Mouse (Mus musculus): ENCODE results near the gene Setd2. TPM values are rescaled to one million over a fixed set of nuclear protein-coding genes. Genes with fewer than 3 reads are reported as not detected.

Setd2 gene
- polyA plus RNA-seq, 1 experiment from 2014 or later = 28.0 TPM

DNA sequence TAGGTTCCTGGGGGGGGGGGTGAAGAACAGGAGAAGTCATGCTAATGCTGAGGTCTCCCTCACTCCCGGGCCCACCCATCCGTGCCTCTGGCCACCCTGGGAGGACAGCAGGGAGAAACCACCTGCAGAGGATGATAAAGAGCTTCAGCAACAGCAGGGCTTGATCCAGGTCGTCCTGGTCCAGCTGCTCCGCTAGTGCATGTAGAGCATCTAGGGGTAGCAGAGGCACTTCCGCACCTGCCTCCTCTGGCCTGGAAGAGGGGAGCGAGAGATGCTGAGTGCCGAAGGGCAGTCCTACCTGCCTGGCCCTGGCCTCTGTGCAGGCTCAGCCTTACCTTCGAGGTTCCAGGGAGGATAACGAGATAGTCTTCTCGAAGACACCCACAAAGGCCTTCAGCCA, 111.9 kb downstream of the Setd2 start:
- H3K27me3 ChIP-seq (replicated peaks; ENCODE audit: control insufficient read depth, insufficient read depth, low read length) = no peaks in the 10 kb centered on the region
- no peak overlapping the region for H3K4me2 ChIP-seq (ENCODE audit: low read length)
- ATAC-seq = no peak
- H3K4me3 ChIP-seq (ENCODE audit: low read length) = no peak overlapping the region
- WGBS = 86% methylated on average over 10 of the region's 10 CpGs
- H3K9ac ChIP-seq (ENCODE audit: low read depth, low read length) = no peak overlapping the region
- H3K4me1 ChIP-seq (ENCODE audit: control insufficient read depth, insufficient read depth, low read depth, low read length) = peaks cover under 1% of the 10 kb centered on the region; the same call in 1 of the 2 replicates
- H3K36me3 ChIP-seq (ENCODE audit: control insufficient read depth, insufficient read depth, low read length) = no peaks in the 10 kb centered on the region
- H3K27ac ChIP-seq (ENCODE audit: low read depth, low read length) = no peak overlapping the region
- no peaks in the 10 kb centered on the region for H3K9me3 ChIP-seq (ENCODE audit: control insufficient read depth, low read length)

DNA sequence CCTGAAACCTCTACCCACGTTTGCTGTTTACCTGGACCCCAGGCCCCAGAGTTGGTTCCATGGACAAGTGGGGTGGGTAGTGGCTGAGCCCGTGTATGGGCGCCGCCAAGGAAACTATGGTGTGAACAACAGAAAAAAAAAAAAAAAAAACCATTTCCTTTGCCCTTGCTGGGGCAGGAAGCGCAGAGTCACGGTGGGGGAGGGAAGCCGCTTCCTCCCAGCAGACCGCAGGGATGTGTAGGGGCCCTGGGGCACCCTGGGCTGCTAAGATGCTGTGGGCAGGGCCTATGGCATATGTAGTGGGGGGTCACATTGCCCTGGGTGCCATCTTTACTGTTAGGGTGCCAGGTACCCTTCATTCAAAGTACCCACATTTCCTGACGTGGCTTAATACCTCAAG, 112.8 kb downstream of the Setd2 start:
- no peak overlapping the region for H3K4me3 ChIP-seq (ENCODE audit: low read length)
- H3K4me2 ChIP-seq (ENCODE audit: low read length) = no peak overlapping the region
- H3K9me3 ChIP-seq (ENCODE audit: control insufficient read depth, low read length) = no peaks in the 10 kb centered on the region
- 82% methylated on average over 9 of the region's 9 CpGs for WGBS
- H3K27ac ChIP-seq (ENCODE audit: low read depth, low read length) = no peak overlapping the region
- no peaks in the 10 kb centered on the region for H3K36me3 ChIP-seq (ENCODE audit: control insufficient read depth, insufficient read depth, low read length)
- H3K27me3 ChIP-seq (replicated peaks; ENCODE audit: control insufficient read depth, insufficient read depth, low read length) = no peaks in the 10 kb centered on the region
- H3K9ac ChIP-seq (ENCODE audit: low read depth, low read length) = no peak overlapping the region
- no peak for ATAC-seq
- peaks cover 5% of the 10 kb centered on the region for H3K4me1 ChIP-seq (ENCODE audit: control insufficient read depth, insufficient read depth, low read depth, low read length)

DNA sequence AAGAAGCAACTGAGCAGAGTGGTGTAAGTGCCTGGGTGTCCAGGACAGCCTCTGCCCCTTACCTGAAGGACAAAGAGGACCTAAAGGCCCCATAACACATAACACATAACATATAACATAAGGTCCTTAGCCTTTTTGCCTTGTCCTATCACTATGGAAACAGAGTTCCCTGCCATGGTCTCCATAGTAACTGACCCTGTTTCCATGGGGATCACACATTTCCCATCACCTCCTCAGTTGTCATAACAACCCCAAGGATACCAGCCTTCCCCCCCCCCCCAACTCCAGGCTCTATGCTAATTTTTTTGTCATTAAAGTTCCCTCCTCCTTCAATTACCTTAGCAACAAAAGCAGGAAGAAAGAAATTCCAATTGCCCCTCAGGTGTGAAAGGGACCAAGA, 117.4 kb downstream of the Setd2 start:
- H3K27me3 ChIP-seq (replicated peaks; ENCODE audit: control insufficient read depth, insufficient read depth, low read length) = peaks cover 7% of the 10 kb centered on the region
- 0 out of 2 replicates have a peak, but pooled peaks have one; percentile 12 for ATAC-seq
- no peak overlapping the region for H3K9ac ChIP-seq (ENCODE audit: low read depth, low read length)
- H3K4me2 ChIP-seq (ENCODE audit: low read length) = peak overlapping the region; percentile 17; the same call in 1 of the 2 replicates
- no peaks in the 10 kb centered on the region for H3K36me3 ChIP-seq (ENCODE audit: control insufficient read depth, insufficient read depth, low read length)
- no peak overlapping the region for H3K4me3 ChIP-seq (ENCODE audit: low read length)
- H3K27ac ChIP-seq (ENCODE audit: low read depth, low read length) = peak overlapping the region; percentile 54
- no peaks in the 10 kb centered on the region for H3K9me3 ChIP-seq (ENCODE audit: control insufficient read depth, low read length)
- peaks cover 25% of the 10 kb centered on the region for H3K4me1 ChIP-seq (ENCODE audit: control insufficient read depth, insufficient read depth, low read depth, low read length)

DNA sequence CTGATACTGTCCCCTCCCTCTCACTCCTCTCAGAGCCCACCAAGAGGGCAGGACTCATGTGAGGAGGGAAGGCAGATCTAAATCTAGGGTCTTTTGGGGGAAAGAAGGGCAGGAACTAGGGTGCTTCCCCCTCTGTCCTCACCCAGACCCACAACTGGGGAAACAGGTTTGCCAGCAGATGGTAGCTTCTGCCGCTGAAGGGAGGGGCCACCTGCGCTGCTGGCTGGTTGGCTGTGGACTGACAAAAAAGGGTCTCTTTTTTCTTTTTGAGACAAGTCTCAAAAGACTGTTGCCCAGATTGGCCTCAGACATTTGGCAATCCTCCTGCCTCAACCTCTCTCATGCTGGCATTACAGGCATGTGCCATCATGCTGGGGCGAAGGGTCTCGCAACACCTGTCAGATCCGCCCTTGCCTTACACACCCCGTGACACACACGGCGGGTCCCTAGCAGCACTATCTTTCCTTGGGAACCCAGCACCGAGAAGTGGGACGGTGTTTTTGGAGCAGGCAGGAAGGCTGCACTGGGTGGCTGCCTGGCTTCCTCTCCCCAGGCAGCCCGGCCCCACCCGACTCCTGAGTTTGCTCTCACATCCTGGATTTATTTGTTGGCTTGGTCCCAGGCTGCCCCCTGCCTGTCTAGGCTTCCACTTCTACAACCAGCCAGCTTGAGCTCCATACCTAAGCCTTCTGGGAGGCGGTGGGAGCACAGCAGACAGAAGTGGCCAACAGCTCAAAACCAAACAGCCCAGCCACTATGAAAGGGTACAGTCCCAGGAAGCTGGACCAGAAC, 119.7 kb downstream of the Setd2 start:
- H3K4me3 ChIP-seq (ENCODE audit: low read length) = no peak overlapping the region
- H3K4me2 ChIP-seq (ENCODE audit: low read length) = peak overlapping the region; percentile 100
- H3K9me3 ChIP-seq (ENCODE audit: control insufficient read depth, low read length) = no peaks in the 10 kb centered on the region
- WGBS = 42% methylated on average over 13 of the region's 13 CpGs
- peaks cover 30% of the 10 kb centered on the region for H3K4me1 ChIP-seq (ENCODE audit: control insufficient read depth, insufficient read depth, low read depth, low read length)
- no peak overlapping the region for H3K9ac ChIP-seq (ENCODE audit: low read depth, low read length)
- H3K27me3 ChIP-seq (replicated peaks; ENCODE audit: control insufficient read depth, insufficient read depth, low read length) = peaks cover 7% of the 10 kb centered on the region
- no peak for ATAC-seq
- no peak overlapping the region for H3K27ac ChIP-seq (ENCODE audit: low read depth, low read length)
- no peaks in the 10 kb centered on the region for H3K36me3 ChIP-seq (ENCODE audit: control insufficient read depth, insufficient read depth, low read length)

DNA sequence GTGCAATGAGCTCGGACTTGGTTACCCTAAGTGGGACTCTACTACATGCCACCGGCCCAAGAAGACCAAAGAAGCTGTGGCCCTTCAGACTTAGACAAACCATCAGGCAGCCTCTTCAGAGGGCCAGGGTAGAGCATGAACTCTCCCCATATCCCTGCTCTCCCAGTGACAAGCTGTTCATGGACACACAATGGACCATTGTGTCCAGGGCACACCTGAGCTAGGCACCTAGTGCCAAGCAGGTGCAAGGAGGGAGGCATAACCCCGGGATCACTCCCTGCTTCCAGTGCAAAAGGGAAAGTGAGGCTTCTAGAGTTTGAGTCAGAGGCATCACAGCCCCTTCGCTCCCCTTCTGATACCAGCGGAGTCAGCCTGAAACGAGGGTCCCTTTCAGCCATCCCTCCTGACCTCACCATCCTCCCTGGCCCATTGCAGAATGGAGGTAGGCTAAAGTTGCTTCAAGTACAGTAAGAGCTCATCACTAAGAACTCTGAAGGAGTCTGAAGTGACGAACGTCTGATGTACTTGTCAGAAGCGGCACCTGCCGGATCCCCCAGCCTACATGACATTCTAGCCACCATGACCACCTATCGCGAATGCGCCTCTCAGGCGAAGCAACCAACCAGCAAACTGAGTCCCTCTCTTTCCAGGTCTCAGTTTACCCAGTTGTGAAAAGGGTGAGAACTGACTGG, 120.7 kb downstream of the Setd2 start:
- 22% methylated on average over 14 of the region's 14 CpGs for WGBS
- Histone ChIP-seq H3K4me3 (ENCODE audit: low read length) (peak overlapping the region; percentile 83), H3K9ac (ENCODE audit: low read depth, low read length) (peak overlapping the region; percentile 83), H3K4me2 (ENCODE audit: low read length) (peak overlapping the region; percentile 100), H3K27me3 (replicated peaks; ENCODE audit: control insufficient read depth, insufficient read depth, low read length) (peaks cover 7% of the 10 kb centered on the region), H3K9me3 (ENCODE audit: control insufficient read depth, low read length) (no peaks in the 10 kb centered on the region), H3K4me1 (ENCODE audit: control insufficient read depth, insufficient read depth, low read depth, low read length) (peaks cover 38% of the 10 kb centered on the region), H3K27ac (ENCODE audit: low read depth, low read length) (no peak overlapping the region; the same call in 1 of the 2 replicates), H3K36me3 (ENCODE audit: control insufficient read depth, insufficient read depth, low read length) (no peaks in the 10 kb centered on the region)
- ATAC-seq = no peak

DNA sequence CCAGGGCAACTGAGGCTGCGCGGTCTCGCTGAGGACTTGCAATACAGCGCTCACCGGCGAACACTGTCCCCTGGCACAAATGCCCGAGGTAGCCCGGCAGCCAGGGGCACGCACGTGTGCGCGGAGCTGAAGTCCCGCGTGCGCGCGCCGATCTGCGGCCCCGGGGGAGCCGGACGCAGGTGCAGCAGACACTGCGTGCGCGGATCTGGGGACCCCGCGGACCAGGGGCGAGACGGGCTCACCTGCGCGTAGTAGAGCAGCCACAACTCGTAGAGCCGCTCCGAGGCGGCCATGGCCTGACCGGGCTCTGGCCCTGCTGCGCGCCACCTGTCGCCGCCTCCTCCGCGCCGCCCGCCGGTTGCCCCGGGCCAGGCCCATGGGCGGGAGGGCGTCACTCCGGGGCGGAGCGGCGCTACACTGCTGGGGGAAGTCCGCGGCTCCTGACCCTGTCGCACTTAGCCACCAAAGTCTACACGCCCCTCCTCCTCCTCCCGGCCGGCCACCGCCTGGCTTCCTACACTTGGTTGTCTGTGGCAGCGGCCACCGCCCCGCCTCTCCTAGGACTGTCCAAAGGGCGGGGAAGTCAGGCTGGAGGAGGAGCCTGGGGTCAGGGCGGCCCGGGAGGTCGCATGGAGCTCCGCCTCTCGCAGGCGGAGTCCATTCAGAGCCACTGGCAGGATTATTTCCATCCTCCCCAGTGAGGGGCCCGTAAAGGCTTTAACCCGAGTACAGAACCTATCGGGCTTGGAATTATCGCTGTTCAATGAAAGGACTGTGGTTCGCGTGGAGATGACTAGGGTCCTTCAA, 121.5 kb downstream of the Setd2 start, which contains the start of gene Nbeal2:
TSS of gene Nbeal2 (minus strand) at position 507 of the 807 bp plus-strand sequence.
- Histone ChIP-seq H3K4me2 (ENCODE audit: low read length) (peak within 1 kb of the TSS; percentile 100), H3K9ac (ENCODE audit: low read depth, low read length) (peak within 1 kb of the TSS; percentile 83), H3K9me3 (ENCODE audit: control insufficient read depth, low read length) (no peaks in the 10 kb centered on the region), H3K36me3 (ENCODE audit: control insufficient read depth, insufficient read depth, low read length) (no peaks in the 10 kb centered on the region), H3K4me3 (ENCODE audit: low read length) (peak within 1 kb of the TSS; percentile 83), H3K27me3 (replicated peaks; ENCODE audit: control insufficient read depth, insufficient read depth, low read length) (peaks cover 7% of the 10 kb centered on the region), H3K4me1 (ENCODE audit: control insufficient read depth, insufficient read depth, low read depth, low read length) (peaks cover 38% of the 10 kb centered on the region), H3K27ac (ENCODE audit: low read depth, low read length) (peak within 1 kb of the TSS; percentile 29; the same call in 1 of the 2 replicates)
- under 1% methylated on average over 41 of the region's 75 CpGs for WGBS
- peak; percentile 57 for ATAC-seq

DNA sequence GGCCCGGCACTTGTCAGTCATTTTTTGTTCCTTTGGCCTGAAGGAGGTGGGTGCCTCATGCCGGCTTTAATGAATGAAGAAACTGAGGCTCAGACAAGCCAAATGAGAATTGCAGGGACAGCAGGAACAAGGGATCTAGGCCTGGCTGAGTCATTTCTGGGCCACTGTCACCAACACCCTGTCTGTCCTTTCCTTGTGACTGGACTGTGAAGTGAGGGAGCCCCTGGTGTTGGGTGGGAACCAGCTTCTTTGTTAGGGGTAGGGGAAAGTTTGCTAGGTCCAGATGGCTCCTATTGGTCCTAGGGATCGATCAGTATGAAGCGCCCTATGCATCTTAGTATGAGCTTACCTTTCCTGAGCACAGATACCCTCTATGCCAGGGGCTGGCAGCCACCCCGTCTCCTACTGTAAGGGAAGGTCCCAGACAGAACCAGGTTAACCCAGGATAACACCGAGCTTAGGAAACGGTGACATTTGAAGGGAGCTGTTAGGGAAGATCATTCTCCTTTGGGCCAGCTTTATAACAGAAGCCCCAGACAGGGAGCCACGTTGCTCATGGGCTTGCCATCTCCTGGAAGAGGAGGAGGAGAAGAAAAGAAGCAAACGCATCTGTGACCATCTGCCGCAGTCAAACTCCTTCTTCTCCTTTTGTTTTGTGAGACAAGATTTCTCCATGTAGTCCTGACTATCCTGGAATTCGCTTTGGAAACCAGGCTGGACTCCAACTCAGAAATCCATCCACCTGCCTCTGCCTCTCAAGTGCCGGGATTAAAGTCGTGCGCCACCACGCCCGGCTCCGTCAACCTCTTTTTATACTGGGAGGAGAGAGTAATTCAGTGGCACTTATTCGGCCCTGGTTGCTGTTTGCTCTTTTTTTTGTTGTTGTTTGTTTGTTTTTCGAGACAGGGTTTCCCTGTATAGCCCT, 122.6 kb downstream of the Setd2 start:
- WGBS = 87% methylated on average over 19 of the region's 19 CpGs
- no peak for ATAC-seq
- H3K4me3 ChIP-seq (ENCODE audit: low read length) = peak overlapping the region; percentile 83; the same call in 1 of the 2 replicates
- no peaks in the 10 kb centered on the region for H3K9me3 ChIP-seq (ENCODE audit: control insufficient read depth, low read length)
- H3K27me3 ChIP-seq (replicated peaks; ENCODE audit: control insufficient read depth, insufficient read depth, low read length) = peaks cover 7% of the 10 kb centered on the region
- H3K4me1 ChIP-seq (ENCODE audit: control insufficient read depth, insufficient read depth, low read depth, low read length) = peaks cover 33% of the 10 kb centered on the region
- H3K4me2 ChIP-seq (ENCODE audit: low read length) = peak overlapping the region; percentile 100
- no peaks in the 10 kb centered on the region for H3K36me3 ChIP-seq (ENCODE audit: control insufficient read depth, insufficient read depth, low read length)
- no peak overlapping the region for H3K27ac ChIP-seq (ENCODE audit: low read depth, low read length)
- H3K9ac ChIP-seq (ENCODE audit: low read depth, low read length) = peak overlapping the region; percentile 83; the same call in 1 of the 2 replicates

DNA sequence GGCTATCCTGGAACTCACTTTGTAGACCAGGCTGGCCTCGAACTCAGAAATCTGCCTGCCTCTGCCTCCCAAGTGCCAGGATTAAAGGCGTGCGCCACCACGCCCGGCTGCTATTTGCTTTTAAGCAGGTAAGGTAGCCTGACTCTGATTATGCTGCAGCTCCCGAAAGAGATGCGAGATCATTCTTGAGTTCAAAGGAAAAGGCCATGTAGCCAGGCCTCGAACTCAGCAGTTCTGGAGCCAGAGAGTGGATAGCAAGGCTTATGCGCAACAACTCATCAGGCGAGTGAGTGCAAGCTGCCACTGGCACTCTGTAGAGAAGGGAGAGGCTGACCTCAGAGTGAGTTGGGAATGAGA, 123.2 kb downstream of the Setd2 start:
- peak overlapping the region; percentile 92 for H3K9ac ChIP-seq (ENCODE audit: low read depth, low read length)
- ATAC-seq = no peak
- no peaks in the 10 kb centered on the region for H3K9me3 ChIP-seq (ENCODE audit: control insufficient read depth, low read length)
- 85% methylated on average over 10 of the region's 10 CpGs for WGBS
- peak overlapping the region; percentile 82 for H3K4me2 ChIP-seq (ENCODE audit: low read length)
- peaks cover 7% of the 10 kb centered on the region for H3K27me3 ChIP-seq (replicated peaks; ENCODE audit: control insufficient read depth, insufficient read depth, low read length)
- H3K4me3 ChIP-seq (ENCODE audit: low read length) = peak overlapping the region; percentile 73
- H3K27ac ChIP-seq (ENCODE audit: low read depth, low read length) = peak overlapping the region; percentile 96
- no peaks in the 10 kb centered on the region for H3K36me3 ChIP-seq (ENCODE audit: control insufficient read depth, insufficient read depth, low read length)
- peaks cover 33% of the 10 kb centered on the region for H3K4me1 ChIP-seq (ENCODE audit: control insufficient read depth, insufficient read depth, low read depth, low read length)
